Mouse (Mus musculus) cerebellum, adult 2 months (tissue): ENCODE results near the gene Alyref.

Source experiments
- CTCF ChIP-seq: fragments of 200-500 bp; IDR thresholded peaks from 2 replicates; pipeline ENCODE4 v1.5.1; 2011; ENCODE audit warnings: low read depth, mild to moderate bottlenecking, control low read depth, low read length, moderate library complexity, borderline replicate concordance; ENCODE audit not compliant: insufficient read depth
- POLR2A ChIP-seq: fragments of 200-500 bp; IDR thresholded peaks from 2 replicates; pipeline ENCODE4 v1.6.1; 2011; ENCODE audit warnings: low read length, control low read depth, borderline replicate concordance; ENCODE audit not compliant: insufficient read depth

- TF ChIP-seq CTCF (peak; percentile 28; the same call in 1 of the 2 replicates), POLR2A (peak; percentile 86)
Observed at GRCm38 (mm10) chr11:120581490-120582267, 16.5 kb downstream of the Alyref start, which contains the start of gene Arhgdia.
